Comparison of ENCODE assay signal across 21 mouse cellular contexts in the genomic region with DNA sequence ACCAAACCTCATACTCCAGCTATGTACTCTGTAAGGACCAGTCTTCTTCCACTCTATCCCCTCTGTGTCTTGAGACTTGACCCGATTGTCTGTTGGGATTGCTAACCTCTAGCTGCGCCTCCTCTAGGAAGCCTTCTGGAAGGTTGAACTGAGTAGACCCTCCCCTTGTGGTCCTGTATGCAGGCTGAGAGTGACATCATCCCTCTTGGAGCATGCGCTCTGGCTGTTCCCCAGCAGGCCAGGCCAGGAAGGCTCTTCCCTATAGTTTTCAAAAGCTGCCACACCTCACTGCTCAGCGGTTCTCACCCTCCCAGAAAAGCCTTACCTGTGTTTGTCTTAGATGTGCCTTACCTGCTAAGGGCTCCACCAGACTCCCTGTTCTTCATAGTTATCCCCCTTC. TPM values are rescaled to one million over a fixed set of nuclear protein-coding genes. Genes with fewer than 3 reads are reported as not detected.
DNase-seq lines count a peak whose midpoint lies in the region; ATAC-seq and TF ChIP-seq lines count a peak whose summit lies in the region.
"Had no signal": no experiment of that assay in that cellular context is flagged by ENCODE, and none has a peak within 500 bp of the region (broad histone marks: within the 10 kb centered on the region; RNA-seq: fewer than 3 reads in every experiment).

No protein-coding gene starts in this region.

- H3K9me3 ChIP-seq in forebrain, embryonic 14.5 days (replicated peaks; ENCODE audit: control insufficient read depth, low read length): no peaks in the 10 kb centered on the region
- H3K9me3 ChIP-seq in forebrain, embryonic 16.5 days (ENCODE audit: control insufficient read depth, low read length): no peaks in the 10 kb centered on the region
- H3K9me3 ChIP-seq in hindbrain, embryonic 16.5 days (ENCODE audit: control insufficient read depth, low read length): no peaks in the 10 kb centered on the region
- H3K9me3 ChIP-seq: embryonic facial prominence, embryonic 10.5 days; embryonic facial prominence, embryonic 12.5 days; forebrain, embryonic 12.5 days; G1E had no signal

- 86% methylated on average over 4 of the region's 4 CpGs for WGBS in forebrain, embryonic 14.5 days
- WGBS in forebrain, embryonic 16.5 days: 95% methylated on average over 4 of the region's 4 CpGs
- 73% methylated on average over 4 of the region's 4 CpGs for WGBS in lung, adult 2 months
- 91% methylated on average over 4 of the region's 4 CpGs for WGBS in hindbrain, embryonic 16.5 days

- no peak for ATAC-seq in forebrain, embryonic 14.5 days
- no peak for ATAC-seq in forebrain, embryonic 16.5 days
- no peak for ATAC-seq in hindbrain, embryonic 16.5 days
- ATAC-seq: activated CD4-positive, CD25-positive, alpha-beta regulatory T cell, adult 4 months; forebrain, postnatal 0 days; Patski had no signal

- no peak for TF ChIP-seq POLR2A in lung, adult 2 months (IDR thresholded peaks at IDR 0.05; ENCODE audit: borderline replicate concordance, extremely low read depth, low read depth, low read length)

- no peaks in the 10 kb centered on the region for H3K36me3 ChIP-seq in forebrain, embryonic 14.5 days (ENCODE audit: control insufficient read depth, insufficient read depth, low read length)
- no peaks in the 10 kb centered on the region for H3K36me3 ChIP-seq in forebrain, embryonic 16.5 days (ENCODE audit: control insufficient read depth, insufficient read depth)
- H3K36me3 ChIP-seq in hindbrain, embryonic 16.5 days (ENCODE audit: control insufficient read depth, insufficient read depth, low read length): no peaks in the 10 kb centered on the region
- H3K36me3 ChIP-seq: embryonic facial prominence, embryonic 10.5 days; embryonic facial prominence, embryonic 12.5 days; forebrain, embryonic 12.5 days; G1E had no signal

- 0 out of 2 replicates have a peak overlapping the region, but pooled peaks have one; percentile 1 for H3K27ac ChIP-seq in forebrain, embryonic 14.5 days (ENCODE audit: low read depth, low read length)
- no peak overlapping the region for H3K27ac ChIP-seq in forebrain, embryonic 16.5 days (ENCODE audit: low read length)
- H3K27ac ChIP-seq in hindbrain, embryonic 16.5 days (ENCODE audit: low read depth, low read length): no peak overlapping the region
- H3K27ac ChIP-seq: embryonic facial prominence, embryonic 10.5 days; embryonic facial prominence, embryonic 12.5 days; forebrain, embryonic 12.5 days had no signal

- H3K27me3 ChIP-seq in forebrain, embryonic 14.5 days (replicated peaks; ENCODE audit: control insufficient read depth, insufficient read depth, low read length): no peaks in the 10 kb centered on the region
- H3K27me3 ChIP-seq in forebrain, embryonic 16.5 days (replicated peaks; ENCODE audit: control insufficient read depth, insufficient read depth, low read length): no peaks in the 10 kb centered on the region
- no peaks in the 10 kb centered on the region for H3K27me3 ChIP-seq in hindbrain, embryonic 16.5 days (replicated peaks; ENCODE audit: control insufficient read depth, insufficient read depth, low read length)
- H3K27me3 ChIP-seq: embryonic facial prominence, embryonic 12.5 days had no signal

- peaks cover 11% of the 10 kb centered on the region for H3K4me1 ChIP-seq in forebrain, embryonic 14.5 days (ENCODE audit: control insufficient read depth, insufficient read depth, low read length)
- H3K4me1 ChIP-seq in forebrain, embryonic 16.5 days (replicated peaks; ENCODE audit: control insufficient read depth, insufficient read depth, low read length): peaks cover 24% of the 10 kb centered on the region
- H3K4me1 ChIP-seq in lung, adult 2 months (ENCODE audit: control insufficient read depth, insufficient read depth, low read length): no peaks in the 10 kb centered on the region
- H3K4me1 ChIP-seq in hindbrain, embryonic 16.5 days (ENCODE audit: control insufficient read depth, insufficient read depth, low read depth, low read length): no peaks in the 10 kb centered on the region; the same call in 1 of the 2 replicates

- H3K4me3 ChIP-seq in forebrain, embryonic 14.5 days (ENCODE audit: low read depth, low read length): no peak overlapping the region
- no peak overlapping the region for H3K4me3 ChIP-seq in forebrain, embryonic 16.5 days (replicated peaks; ENCODE audit: low read length)
- no peak overlapping the region for H3K4me3 ChIP-seq in lung, adult 2 months (replicated peaks; ENCODE audit: extremely low read depth, low read depth, low read length)
- H3K4me3 ChIP-seq in hindbrain, embryonic 16.5 days (ENCODE audit: low read length): no peak overlapping the region
- H3K4me3 ChIP-seq: embryonic facial prominence, embryonic 10.5 days; embryonic facial prominence, embryonic 12.5 days; forebrain, embryonic 12.5 days had no signal

- no peak overlapping the region for H3K4me2 ChIP-seq in forebrain, embryonic 14.5 days (ENCODE audit: low read length)
- H3K4me2 ChIP-seq in forebrain, embryonic 16.5 days (ENCODE audit: low read length): no peak overlapping the region
- no peak overlapping the region for H3K4me2 ChIP-seq in hindbrain, embryonic 16.5 days (ENCODE audit: low read length)
- H3K4me2 ChIP-seq: embryonic facial prominence, embryonic 12.5 days; forebrain, embryonic 12.5 days had no signal

- TF ChIP-seq CTCF in lung, adult 2 months (IDR thresholded peaks at IDR 0.05; ENCODE audit: insufficient read depth, low read length): no peak

- H3K9ac ChIP-seq in forebrain, embryonic 14.5 days (ENCODE audit: low read length): no peak overlapping the region
- H3K9ac ChIP-seq in forebrain, embryonic 16.5 days (replicated peaks; ENCODE audit: low read depth, low read length): no peak overlapping the region
- H3K9ac ChIP-seq in hindbrain, embryonic 16.5 days (ENCODE audit: low read depth, low read length): no peak overlapping the region
- H3K9ac ChIP-seq: embryonic facial prominence, embryonic 12.5 days; forebrain, embryonic 12.5 days; forebrain, postnatal 0 days had no signal

- DNase-seq in forebrain, embryonic 14.5 days (ENCODE audit: low spot score): no peak
- DNase-seq in R1 (ENCODE audit: low read depth, low spot score): peak; percentile 74
- DNase-seq in lung, adult 2 months: no peak
- DNase-seq: adrenal gland, adult 8-10 months; adrenal gland, postnatal 14 days; adrenal gland, postnatal 36 days; cerebellum, adult 11-12 months; cerebellum, adult 2 months; cerebellum, adult 9-10 months; cerebellum, postnatal 10 days; cerebellum, postnatal 25 days; forebrain, postnatal 0 days had no signal

RNA-seq across cellular contexts. Expression of a gene that starts 42.9 kb away (rescaled TPM):
- polyA plus RNA-seq in forebrain, embryonic 14.5 days (2014; fragmentation: Nextera tagmentation; extraction: Ambion mirVana): 0.09 and 0.10 TPM in 2 replicates
- polyA plus RNA-seq in forebrain, embryonic 16.5 days (2015; fragmentation: Nextera tagmentation; extraction: Ambion mirVana): 3.3 TPM in 1 of 2 replicates, not detected in the other
- polyA plus RNA-seq in lung, adult 2 months (2012; rRNA removed): 0.14 TPM in 1 of 2 replicates, not detected in the other
- 0.34 and 3.9 TPM in 2 replicates for polyA plus RNA-seq in hindbrain, embryonic 16.5 days (2015; fragmentation: Nextera tagmentation; extraction: Ambion mirVana)
- polyA plus RNA-seq: C2C12; embryonic facial prominence, embryonic 10.5 days; Patski had no signal
